In the genomic region with DNA sequence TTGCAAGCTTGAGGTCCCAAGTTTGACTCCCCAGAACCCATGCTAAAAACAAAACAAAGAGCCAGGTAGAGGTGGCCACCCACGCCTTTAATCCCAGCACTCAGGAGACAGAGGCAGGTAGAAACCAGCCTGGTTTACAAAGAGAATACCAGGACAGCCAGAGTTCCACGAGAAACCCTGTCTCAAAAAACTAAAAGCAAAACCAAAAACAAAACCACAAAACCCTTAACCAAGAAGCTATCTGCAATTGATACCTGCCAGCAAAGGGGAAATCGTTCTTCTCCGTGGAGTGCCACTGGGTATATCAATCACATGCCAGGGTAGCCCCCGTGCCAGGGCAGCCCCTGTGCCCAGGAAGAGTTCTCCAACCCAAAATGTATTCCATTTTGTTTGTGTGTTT, we compare ENCODE assay signal across 1 mouse cellular context.
TF ChIP-seq lines count a peak whose summit lies in the region.

No protein-coding gene starts in this region.

TF ChIP-seq in CH12.LX, 34 proteins besides CTCF, POLR2A, EP300 and RAD21 (continued from another document):
- peak; percentile 32; the same call in 1 of the 2 replicates for TF ChIP-seq IRF4 (IDR thresholded peaks at IDR 0.05; ENCODE audit: low read depth, low read length)
